Mouse (Mus musculus) spleen, adult 2 months (tissue): ENCODE measurements around the gene Rasl2-9.

Experiments used
- CTCF ChIP-seq: fragments of 200-500 bp; IDR thresholded peaks from 2 replicates; pipeline ENCODE4 v1.5.1; 2011; ENCODE audit warnings: mild to moderate bottlenecking, inconsistent platforms; ENCODE audit not compliant: insufficient read depth, insufficient read length, insufficient replicate concordance; ENCODE audit errors: extremely low read depth
- POLR2A ChIP-seq: fragments of 200-500 bp; IDR thresholded peaks from 2 replicates; pipeline ENCODE4 v1.6.1; 2011; ENCODE audit warnings: low read depth, low read length, inconsistent platforms

DNA sequence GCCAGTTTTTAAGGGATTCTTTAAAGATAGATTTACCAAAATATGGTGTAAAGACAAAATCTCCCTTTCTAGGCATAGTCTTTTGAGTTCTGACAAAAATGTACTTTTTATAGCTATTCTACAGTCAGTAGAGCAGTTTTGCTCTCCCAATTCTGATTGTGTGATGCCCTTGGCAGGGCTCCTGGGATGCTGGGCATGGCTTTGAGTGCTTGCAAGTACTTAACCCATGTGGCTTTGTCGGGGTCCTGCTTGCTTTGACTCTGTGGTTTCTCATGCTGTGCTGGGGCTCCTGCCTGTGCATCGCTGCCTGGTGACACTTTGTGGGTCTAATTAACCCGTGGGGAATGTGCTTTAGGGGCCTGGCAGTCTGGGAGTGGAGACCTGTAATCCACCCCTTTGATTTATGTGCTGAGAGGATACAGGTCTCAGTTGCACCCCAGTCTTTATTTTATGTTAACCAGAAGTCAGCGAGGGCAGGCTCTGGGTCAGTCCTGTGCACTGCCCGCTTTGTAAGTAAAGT lies 38.8 kb downstream of the Rasl2-9 start:
- TF ChIP-seq CTCF = no peak
- TF ChIP-seq POLR2A = no peak
